10 mouse cellular contexts compared by ENCODE assay signal in genomic region chr19:21373073-21373755, GRCm38 (mm10).
A peak's percentile ranks its signal among the peaks of the same experiment; 100 is the strongest.
DNase-seq lines count a peak whose midpoint lies in the region; ATAC-seq lines count a peak whose summit lies in the region.
"Had no signal": no experiment of that assay in that cellular context is flagged by ENCODE, and none has a peak within 500 bp of the region (broad histone marks: within the 10 kb centered on the region; RNA-seq: fewer than 3 reads in every experiment).

No protein-coding gene starts in this region.

- no peaks in the 10 kb centered on the region for H3K9me3 ChIP-seq in limb, embryonic 11.5 days (ENCODE audit: control insufficient read depth, low read length)
- no peaks in the 10 kb centered on the region for H3K9me3 ChIP-seq in limb, embryonic 10.5 days (replicated peaks)
- H3K9me3 ChIP-seq in embryonic facial prominence, embryonic 11.5 days (replicated peaks; ENCODE audit: control insufficient read depth, low read length) = no peaks in the 10 kb centered on the region
- H3K9me3 ChIP-seq in hindbrain, embryonic 10.5 days = 0 out of 2 replicates have a peak, but pooled peaks cover 2% of the 10 kb centered on the region
- no peaks in the 10 kb centered on the region for H3K9me3 ChIP-seq in midbrain, embryonic 16.5 days (replicated peaks; ENCODE audit: control insufficient read depth, low read length, poor library complexity, severe bottlenecking)

- H3K36me3 ChIP-seq in limb, embryonic 11.5 days (ENCODE audit: control insufficient read depth, insufficient read depth, low read length) = no peaks in the 10 kb centered on the region
- H3K36me3 ChIP-seq in limb, embryonic 10.5 days = no peaks in the 10 kb centered on the region
- H3K36me3 ChIP-seq in embryonic facial prominence, embryonic 11.5 days (replicated peaks; ENCODE audit: control insufficient read depth, insufficient read depth, low read depth, low read length) = no peaks in the 10 kb centered on the region
- no peaks in the 10 kb centered on the region for H3K36me3 ChIP-seq in hindbrain, embryonic 10.5 days
- H3K36me3 ChIP-seq in midbrain, embryonic 16.5 days (ENCODE audit: control insufficient read depth, insufficient read depth, low read length) = no peaks in the 10 kb centered on the region

- H3K4me2 ChIP-seq in limb, embryonic 11.5 days (ENCODE audit: low read depth, severe bottlenecking) = no peak overlapping the region
- H3K4me2 ChIP-seq in embryonic facial prominence, embryonic 11.5 days (ENCODE audit: low read depth, low read length) = no peak overlapping the region
- no peak overlapping the region for H3K4me2 ChIP-seq in midbrain, embryonic 16.5 days (ENCODE audit: low read length)

- no peak overlapping the region for H3K9ac ChIP-seq in limb, embryonic 11.5 days (ENCODE audit: low read length)
- H3K9ac ChIP-seq in embryonic facial prominence, embryonic 11.5 days (replicated peaks; ENCODE audit: low read length) = no peak overlapping the region
- 0 out of 2 replicates have a peak overlapping the region, but pooled peaks have one; percentile 12 for H3K9ac ChIP-seq in midbrain, embryonic 16.5 days (ENCODE audit: low read depth, low read length)

- H3K27me3 ChIP-seq in limb, embryonic 11.5 days (ENCODE audit: control insufficient read depth, insufficient read depth, low read length) = no peaks in the 10 kb centered on the region
- H3K27me3 ChIP-seq in limb, embryonic 10.5 days (ENCODE audit: low read depth, poor library complexity, severe bottlenecking) = no peaks in the 10 kb centered on the region
- H3K27me3 ChIP-seq in embryonic facial prominence, embryonic 11.5 days (ENCODE audit: control insufficient read depth, insufficient read depth, low read length) = no peaks in the 10 kb centered on the region
- H3K27me3 ChIP-seq in hindbrain, embryonic 10.5 days (ENCODE audit: insufficient read depth, poor library complexity, severe bottlenecking) = no peaks in the 10 kb centered on the region
- H3K27me3 ChIP-seq in midbrain, embryonic 16.5 days (ENCODE audit: control insufficient read depth, insufficient read depth, low read depth, low read length) = no peaks in the 10 kb centered on the region

- no peak overlapping the region for H3K4me3 ChIP-seq in limb, embryonic 11.5 days (ENCODE audit: low read depth, low read length)
- no peak overlapping the region for H3K4me3 ChIP-seq in limb, embryonic 10.5 days
- H3K4me3 ChIP-seq in embryonic facial prominence, embryonic 11.5 days (ENCODE audit: low read depth, low read length) = no peak overlapping the region
- H3K4me3 ChIP-seq in hindbrain, embryonic 10.5 days = no peak overlapping the region
- H3K4me3 ChIP-seq in midbrain, embryonic 16.5 days (ENCODE audit: low read depth, low read length) = no peak overlapping the region
- H3K4me3 ChIP-seq: erythroblast, embryonic 14.5 days; myocyte had no signal

- no peak overlapping the region for H3K27ac ChIP-seq in limb, embryonic 11.5 days (replicated peaks; ENCODE audit: low read depth, low read length)
- no peak overlapping the region for H3K27ac ChIP-seq in limb, embryonic 10.5 days
- H3K27ac ChIP-seq in embryonic facial prominence, embryonic 11.5 days (replicated peaks; ENCODE audit: low read depth, low read length) = no peak overlapping the region
- H3K27ac ChIP-seq in hindbrain, embryonic 10.5 days = no peak overlapping the region
- no peak overlapping the region for H3K27ac ChIP-seq in midbrain, embryonic 16.5 days (ENCODE audit: low read length)

- 41% methylated on average over 11 of the region's 11 CpGs for WGBS in limb, embryonic 11.5 days
- WGBS in limb, embryonic 10.5 days = 56% methylated on average over 11 of the region's 11 CpGs
- WGBS in embryonic facial prominence, embryonic 11.5 days = 48% methylated on average over 11 of the region's 11 CpGs
- 58% methylated on average over 11 of the region's 11 CpGs for WGBS in hindbrain, embryonic 10.5 days
- WGBS in midbrain, embryonic 16.5 days = 52% methylated on average over 11 of the region's 11 CpGs

- peak; percentile 57; the same call in 1 of the 2 replicates for ATAC-seq in limb, embryonic 11.5 days (ENCODE audit: insufficient number of reproducible peaks, low FRiP score, low TSS enrichment, low read depth)
- no peak for ATAC-seq in embryonic facial prominence, embryonic 11.5 days (replicated peaks; ENCODE audit: insufficient number of reproducible peaks, low FRiP score, low TSS enrichment, low read depth)
- peak; percentile 74 for ATAC-seq in midbrain, embryonic 16.5 days

- H3K4me1 ChIP-seq in limb, embryonic 11.5 days (ENCODE audit: control insufficient read depth, insufficient read depth, low read length) = no peaks in the 10 kb centered on the region
- no peaks in the 10 kb centered on the region for H3K4me1 ChIP-seq in limb, embryonic 10.5 days
- H3K4me1 ChIP-seq in embryonic facial prominence, embryonic 11.5 days (ENCODE audit: control insufficient read depth, insufficient read depth, low read length) = no peaks in the 10 kb centered on the region
- H3K4me1 ChIP-seq in hindbrain, embryonic 10.5 days (replicated peaks) = 0 out of 2 replicates have a peak, but pooled peaks cover 4% of the 10 kb centered on the region
- H3K4me1 ChIP-seq in midbrain, embryonic 16.5 days (ENCODE audit: control insufficient read depth, insufficient read depth, low read length) = no peaks in the 10 kb centered on the region

- peak; percentile 57 for DNase-seq in limb, embryonic 11.5 days (ENCODE audit: low spot score)
- no peak for DNase-seq in limb, embryonic 10.5 days (ENCODE audit: low spot score)
- peak; percentile 7 to 28 for DNase-seq in adrenal gland, postnatal 36 days
- DNase-seq in embryonic facial prominence, embryonic 11.5 days (ENCODE audit: low spot score) = peak; percentile 83
- DNase-seq in hindbrain, embryonic 10.5 days (ENCODE audit: low spot score) = peak; percentile 20
- DNase-seq in layer of hippocampus, postnatal 25 days (ENCODE audit: extremely low spot score in 1 of 2, low spot score in 1 of 2) = peak; percentile 13 to 52
- peak; percentile 19 for DNase-seq in thymus, postnatal 25 days
